Mouse (Mus musculus): ENCODE results near the gene Esrrb. TPM values are rescaled to one million over a fixed set of nuclear protein-coding genes. Genes with fewer than 3 reads are reported as not detected.

Esrrb gene
- 0.21 and 0.38 TPM in 2 replicates for polyA plus RNA-seq (2015; fragmentation: Nextera tagmentation; extraction: Ambion mirVana)

DNA sequence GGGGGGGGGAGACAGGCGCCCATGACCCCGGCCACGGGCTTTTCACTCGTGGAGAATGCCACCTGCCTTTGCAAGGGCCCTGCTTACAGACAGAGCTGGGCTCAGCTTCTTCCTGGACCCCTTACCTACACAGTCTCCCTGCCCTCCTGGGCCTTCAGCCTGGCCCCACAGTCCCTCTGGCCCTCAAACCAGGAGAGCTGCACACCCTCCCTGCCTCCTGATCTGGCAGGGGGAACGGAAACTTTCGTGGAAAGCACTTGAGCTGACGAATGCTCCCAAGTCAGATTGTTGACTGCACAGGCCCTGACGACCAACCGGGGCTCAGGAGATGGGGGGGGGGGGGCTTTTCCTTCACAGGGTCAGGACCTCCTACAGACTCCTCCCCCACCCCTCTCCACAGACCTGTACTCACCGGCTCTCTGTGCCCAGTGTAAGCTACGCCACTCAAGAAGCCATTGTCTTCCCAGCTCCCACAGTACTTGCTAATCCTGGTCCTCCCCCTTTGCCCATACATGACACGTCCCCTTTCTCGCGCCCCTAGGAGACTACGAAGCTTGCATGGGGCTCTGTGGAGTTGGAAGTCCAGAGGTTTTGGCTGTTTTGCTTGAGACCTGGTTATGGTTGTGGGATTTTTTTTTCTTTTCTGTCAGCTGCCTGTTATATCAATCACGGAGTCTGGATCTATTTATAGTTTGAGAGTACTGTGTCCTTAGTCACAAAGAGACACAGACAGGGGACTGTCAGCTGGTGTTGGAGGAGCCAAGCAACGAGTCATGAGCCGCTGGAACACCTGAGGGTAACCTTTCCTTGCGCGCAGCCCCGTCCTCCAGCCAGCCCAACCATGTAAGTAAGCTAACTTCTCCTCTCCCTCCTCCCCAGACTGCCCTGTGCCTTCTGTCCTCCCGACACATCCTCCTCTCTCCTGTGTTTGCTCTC is at the start of gene Esrrb:
Gene Esrrb (plus strand): TSS at position 422 of the 936 bp plus-strand sequence.
- Histone ChIP-seq H3K4me1 (replicated peaks; ENCODE audit: control insufficient read depth, insufficient read depth, low read length) (peaks cover 9% of the 10 kb centered on the region), H3K27me3 (ENCODE audit: control insufficient read depth, insufficient read depth, low read depth, low read length) (peaks cover 5% of the 10 kb centered on the region; the same call in 1 of the 2 replicates), H3K9me3 (ENCODE audit: control insufficient read depth, low read length) (no peaks in the 10 kb centered on the region), H3K4me2 (ENCODE audit: low read depth, low read length) (peak within 1 kb of the TSS; percentile 29), H3K27ac (ENCODE audit: low read length) (no peak within 1 kb of the TSS), H3K4me3 (ENCODE audit: low read length) (no peak within 1 kb of the TSS), H3K36me3 (ENCODE audit: control insufficient read depth, insufficient read depth, low read length) (no peaks in the 10 kb centered on the region), H3K9ac (ENCODE audit: low read length) (no peak within 1 kb of the TSS)
- WGBS: 22% methylated on average over 22 of the region's 22 CpGs
- ATAC-seq (ENCODE audit: low read depth): peak; percentile 74

DNA sequence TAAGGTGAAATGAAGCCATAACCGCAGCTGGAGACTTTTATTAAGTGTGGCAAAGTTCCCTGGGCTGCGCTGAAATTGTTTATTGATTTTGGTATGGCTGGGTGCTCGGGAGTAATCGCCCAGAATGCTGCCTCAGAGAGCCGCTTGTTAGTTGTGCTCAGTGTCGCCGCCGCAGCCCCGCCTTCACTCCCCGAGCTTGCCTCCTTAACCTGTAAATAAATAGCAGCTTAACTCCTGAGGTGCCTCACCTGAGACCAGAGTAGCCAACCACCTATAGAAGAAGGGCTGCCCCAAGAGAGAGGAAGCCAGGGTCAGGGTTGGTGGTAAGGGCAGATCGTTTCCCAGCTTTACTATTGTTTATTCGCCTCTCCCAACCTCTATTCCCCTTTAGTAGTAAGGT is 40.3 kb upstream of the Esrrb start:
- Histone ChIP-seq H3K4me1 (replicated peaks; ENCODE audit: control insufficient read depth, insufficient read depth, low read length) (no peaks in the 10 kb centered on the region), H3K27ac (ENCODE audit: low read length) (no peak overlapping the region), H3K9ac (ENCODE audit: low read length) (no peak overlapping the region), H3K9me3 (ENCODE audit: control insufficient read depth, low read length) (no peaks in the 10 kb centered on the region), H3K27me3 (ENCODE audit: control insufficient read depth, insufficient read depth, low read depth, low read length) (no peaks in the 10 kb centered on the region; the same call in 1 of the 2 replicates), H3K4me2 (ENCODE audit: low read depth, low read length) (no peak overlapping the region), H3K36me3 (ENCODE audit: control insufficient read depth, insufficient read depth, low read length) (no peaks in the 10 kb centered on the region), H3K4me3 (ENCODE audit: low read length) (no peak overlapping the region)
- no peak for ATAC-seq (ENCODE audit: low read depth)
- 6% methylated on average over 12 of the region's 12 CpGs for WGBS

- 13% methylated on average over 3 of the region's 3 CpGs for WGBS
- no peak for ATAC-seq (ENCODE audit: low read depth)
- H3K9me3 ChIP-seq (ENCODE audit: control insufficient read depth, low read length): no peaks in the 10 kb centered on the region
- H3K27ac ChIP-seq (ENCODE audit: low read length): no peak overlapping the region
- H3K4me2 ChIP-seq (ENCODE audit: low read depth, low read length): no peak overlapping the region
- no peak overlapping the region for H3K4me3 ChIP-seq (ENCODE audit: low read length)
- H3K9ac ChIP-seq (ENCODE audit: low read length): no peak overlapping the region
- no peaks in the 10 kb centered on the region for H3K36me3 ChIP-seq (ENCODE audit: control insufficient read depth, insufficient read depth, low read length)
- no peaks in the 10 kb centered on the region for H3K27me3 ChIP-seq (ENCODE audit: control insufficient read depth, insufficient read depth, low read depth, low read length)
- no peaks in the 10 kb centered on the region for H3K4me1 ChIP-seq (replicated peaks; ENCODE audit: control insufficient read depth, insufficient read depth, low read length)
These were observed 36.6 kb upstream of the Esrrb start for GRCm38 (mm10) chr12:86324297-86324696.

- Histone ChIP-seq H3K36me3 (ENCODE audit: control insufficient read depth, insufficient read depth, low read length) (no peaks in the 10 kb centered on the region), H3K4me2 (ENCODE audit: low read depth, low read length) (no peak overlapping the region), H3K9me3 (ENCODE audit: control insufficient read depth, low read length) (no peaks in the 10 kb centered on the region), H3K27ac (ENCODE audit: low read length) (no peak overlapping the region), H3K27me3 (ENCODE audit: control insufficient read depth, insufficient read depth, low read depth, low read length) (no peaks in the 10 kb centered on the region), H3K9ac (ENCODE audit: low read length) (no peak overlapping the region), H3K4me1 (replicated peaks; ENCODE audit: control insufficient read depth, insufficient read depth, low read length) (no peaks in the 10 kb centered on the region), H3K4me3 (ENCODE audit: low read length) (no peak overlapping the region)
- WGBS: 45% methylated on average over 4 of the region's 4 CpGs
- no peak for ATAC-seq (ENCODE audit: low read depth)
These were observed 31.1 kb upstream of the Esrrb start for GRCm38 (mm10) chr12:86329813-86330212.

GRCm38 (mm10) chr12:86330684-86331083 is 30.2 kb upstream of the Esrrb start:
- Histone ChIP-seq H3K27ac (ENCODE audit: low read length) (no peak overlapping the region), H3K36me3 (ENCODE audit: control insufficient read depth, insufficient read depth, low read length) (no peaks in the 10 kb centered on the region), H3K4me2 (ENCODE audit: low read depth, low read length) (no peak overlapping the region), H3K4me1 (replicated peaks; ENCODE audit: control insufficient read depth, insufficient read depth, low read length) (no peaks in the 10 kb centered on the region), H3K9me3 (ENCODE audit: control insufficient read depth, low read length) (no peaks in the 10 kb centered on the region), H3K9ac (ENCODE audit: low read length) (no peak overlapping the region), H3K27me3 (ENCODE audit: control insufficient read depth, insufficient read depth, low read depth, low read length) (no peaks in the 10 kb centered on the region), H3K4me3 (ENCODE audit: low read length) (no peak overlapping the region)
- no peak for ATAC-seq (ENCODE audit: low read depth)
- WGBS: 85% methylated on average over 9 of the region's 9 CpGs

DNA sequence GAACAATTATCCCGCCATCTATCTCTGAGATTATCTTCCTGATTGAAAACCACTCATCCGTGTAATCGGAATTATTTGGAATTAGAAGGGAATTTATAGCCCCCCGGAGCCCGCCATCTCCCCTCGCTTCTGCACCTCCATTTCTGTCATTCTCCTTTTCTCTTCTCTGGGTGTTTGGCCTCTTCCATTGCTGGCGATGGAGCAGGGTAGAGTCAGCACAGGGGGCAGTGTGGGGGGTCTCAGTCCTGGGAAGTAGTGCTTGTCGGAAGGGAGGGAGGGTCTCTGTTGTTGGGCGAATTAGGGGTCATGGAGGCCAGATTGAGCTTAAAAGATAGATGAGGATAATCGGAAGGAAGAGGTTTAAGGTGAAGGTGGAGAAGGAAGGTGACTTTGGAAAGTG is 29.7 kb upstream of the Esrrb start:
- no peak overlapping the region for H3K4me2 ChIP-seq (ENCODE audit: low read depth, low read length)
- ATAC-seq (ENCODE audit: low read depth): no peak
- 76% methylated on average over 10 of the region's 10 CpGs for WGBS
- H3K9ac ChIP-seq (ENCODE audit: low read length): no peak overlapping the region
- H3K27me3 ChIP-seq (ENCODE audit: control insufficient read depth, insufficient read depth, low read depth, low read length): no peaks in the 10 kb centered on the region
- H3K9me3 ChIP-seq (ENCODE audit: control insufficient read depth, low read length): no peaks in the 10 kb centered on the region
- no peak overlapping the region for H3K27ac ChIP-seq (ENCODE audit: low read length)
- no peak overlapping the region for H3K4me3 ChIP-seq (ENCODE audit: low read length)
- H3K4me1 ChIP-seq (replicated peaks; ENCODE audit: control insufficient read depth, insufficient read depth, low read length): no peaks in the 10 kb centered on the region
- no peaks in the 10 kb centered on the region for H3K36me3 ChIP-seq (ENCODE audit: control insufficient read depth, insufficient read depth, low read length)

GRCm38 (mm10) chr12:86336209-86336608 is 24.7 kb upstream of the Esrrb start:
- H3K4me3 ChIP-seq (ENCODE audit: low read length): no peak overlapping the region
- ATAC-seq (ENCODE audit: low read depth): no peak
- 90% methylated on average over 3 of the region's 3 CpGs for WGBS

GRCm38 (mm10) chr12:86336887-86337286 is 24.0 kb upstream of the Esrrb start:
- no peak for ATAC-seq (ENCODE audit: low read depth)
- Histone ChIP-seq H3K9me3 (ENCODE audit: control insufficient read depth, low read length) (no peaks in the 10 kb centered on the region), H3K36me3 (ENCODE audit: control insufficient read depth, insufficient read depth, low read length) (no peaks in the 10 kb centered on the region), H3K4me1 (replicated peaks; ENCODE audit: control insufficient read depth, insufficient read depth, low read length) (no peaks in the 10 kb centered on the region), H3K4me2 (ENCODE audit: low read depth, low read length) (no peak overlapping the region), H3K27ac (ENCODE audit: low read length) (no peak overlapping the region), H3K9ac (ENCODE audit: low read length) (no peak overlapping the region), H3K27me3 (ENCODE audit: control insufficient read depth, insufficient read depth, low read depth, low read length) (no peaks in the 10 kb centered on the region), H3K4me3 (ENCODE audit: low read length) (no peak overlapping the region)
- WGBS: 35% methylated on average over 7 of the region's 7 CpGs

More at GRCm38 (mm10) chr12:86336209-86336608, 24.7 kb upstream of the Esrrb start:
- Histone ChIP-seq H3K9me3 (ENCODE audit: control insufficient read depth, low read length) (no peaks in the 10 kb centered on the region), H3K27me3 (ENCODE audit: control insufficient read depth, insufficient read depth, low read depth, low read length) (no peaks in the 10 kb centered on the region), H3K9ac (ENCODE audit: low read length) (no peak overlapping the region), H3K27ac (ENCODE audit: low read length) (no peak overlapping the region), H3K4me1 (replicated peaks; ENCODE audit: control insufficient read depth, insufficient read depth, low read length) (no peaks in the 10 kb centered on the region), H3K4me2 (ENCODE audit: low read depth, low read length) (no peak overlapping the region), H3K36me3 (ENCODE audit: control insufficient read depth, insufficient read depth, low read length) (no peaks in the 10 kb centered on the region)

GRCm38 (mm10) chr12:86349477-86349876 is 11.4 kb upstream of the Esrrb start:
- H3K4me3 ChIP-seq (ENCODE audit: low read length): no peak overlapping the region
- no peak overlapping the region for H3K9ac ChIP-seq (ENCODE audit: low read length)
- H3K36me3 ChIP-seq (ENCODE audit: control insufficient read depth, insufficient read depth, low read length): no peaks in the 10 kb centered on the region
- ATAC-seq (ENCODE audit: low read depth): no peak
- H3K9me3 ChIP-seq (ENCODE audit: control insufficient read depth, low read length): no peaks in the 10 kb centered on the region
- H3K27me3 ChIP-seq (ENCODE audit: control insufficient read depth, insufficient read depth, low read depth, low read length): no peaks in the 10 kb centered on the region
- 76% methylated on average over 8 of the region's 8 CpGs for WGBS
- no peak overlapping the region for H3K27ac ChIP-seq (ENCODE audit: low read length)
- H3K4me1 ChIP-seq (replicated peaks; ENCODE audit: control insufficient read depth, insufficient read depth, low read length): no peaks in the 10 kb centered on the region
- H3K4me2 ChIP-seq (ENCODE audit: low read depth, low read length): no peak overlapping the region
